Mouse (Mus musculus) forebrain, embryonic 15.5 days (tissue): ENCODE results near the gene Gpsm2. TPM values are rescaled to one million over a fixed set of nuclear protein-coding genes. Genes with fewer than 3 reads are reported as not detected.

ENCODE experiments used
- ATAC-seq: fragments of 200-750 bp; cut with Nextera tagmentation; replicated peaks from 2 replicates; pipeline ENCODE4 v1.8.0; 2017; ENCODE audit warnings: mild to moderate bottlenecking, moderate TSS enrichment, moderate library complexity
- H3K27ac ChIP-seq: fragments of 300-500 bp; sonication (generic); replicated peaks from 2 replicates; pipeline ENCODE4 v1.5.1; 2015; ENCODE audit warnings: mild to moderate bottlenecking, inconsistent platforms
- H3K27me3 ChIP-seq: fragments of 300-500 bp; sonication (generic); 2 replicates; pipeline ENCODE4 v1.6.1; 2015; ENCODE audit warnings: inconsistent platforms
- H3K36me3 ChIP-seq: fragments of 300-500 bp; sonication (generic); 2 replicates; pipeline ENCODE4 v1.6.1; 2015; ENCODE audit warnings: mild to moderate bottlenecking, inconsistent platforms
- H3K4me1 ChIP-seq: fragments of 300-500 bp; sonication (generic); 2 replicates; pipeline ENCODE4 v1.6.1; 2015; ENCODE audit warnings: inconsistent platforms
- H3K4me2 ChIP-seq: fragments of 300-500 bp; sonication (generic); replicated peaks from 2 replicates; pipeline ENCODE4 v1.6.1; 2015; ENCODE audit warnings: mild to moderate bottlenecking, inconsistent platforms
- H3K4me3 ChIP-seq: fragments of 300-500 bp; sonication (generic); 2 replicates; pipeline ENCODE4 v1.5.1; 2015; ENCODE audit warnings: mild to moderate bottlenecking, inconsistent platforms
- H3K9ac ChIP-seq: fragments of 300-500 bp; sonication (generic); replicated peaks from 2 replicates; pipeline ENCODE4 v1.6.1; 2015; ENCODE audit warnings: mild to moderate bottlenecking, inconsistent platforms
- H3K9me3 ChIP-seq: fragments of 300-500 bp; sonication (generic); 2 replicates; pipeline ENCODE4 v1.6.1; 2016; ENCODE audit warnings: inconsistent platforms
- WGBS: fragments of 180-500 bp; shearing (Covaris S2); methylation state at CpG from one replicate; pipeline ENCODE4 v1.1.7; 2015; ENCODE audit warnings: mixed read lengths; 5-methylcytosine and 5-hydroxymethylcytosine counted together
- polyA plus RNA-seq: library from polyadenylated mRNA; unstranded; fragments of >200 nt; fragmentation: Nextera tagmentation; extraction: Ambion mirVana; gene quantifications from 2 replicates; pipeline ENCODE4 v1.2.1, GENCODE M21; 2015

The Gpsm2 gene
- polyA plus RNA-seq, 1 experiment from 2014 or later, result 38.6 TPM

- H3K4me1 ChIP-seq, result no peaks in the 10 kb centered on the region
- H3K4me2 ChIP-seq, result no peak overlapping the region
- no peak overlapping the region for H3K4me3 ChIP-seq
- WGBS, result 94% methylated on average over 1 of the region's 1 CpGs
- ATAC-seq, result no peak
- no peak overlapping the region for H3K27ac ChIP-seq
- H3K9ac ChIP-seq, result no peak overlapping the region
- H3K9me3 ChIP-seq, result no peaks in the 10 kb centered on the region
- no peaks in the 10 kb centered on the region for H3K36me3 ChIP-seq
- no peaks in the 10 kb centered on the region for H3K27me3 ChIP-seq
Observed at GRCm38 (mm10) chr3:108756131-108756530, 34.0 kb upstream of the Gpsm2 start.

DNA sequence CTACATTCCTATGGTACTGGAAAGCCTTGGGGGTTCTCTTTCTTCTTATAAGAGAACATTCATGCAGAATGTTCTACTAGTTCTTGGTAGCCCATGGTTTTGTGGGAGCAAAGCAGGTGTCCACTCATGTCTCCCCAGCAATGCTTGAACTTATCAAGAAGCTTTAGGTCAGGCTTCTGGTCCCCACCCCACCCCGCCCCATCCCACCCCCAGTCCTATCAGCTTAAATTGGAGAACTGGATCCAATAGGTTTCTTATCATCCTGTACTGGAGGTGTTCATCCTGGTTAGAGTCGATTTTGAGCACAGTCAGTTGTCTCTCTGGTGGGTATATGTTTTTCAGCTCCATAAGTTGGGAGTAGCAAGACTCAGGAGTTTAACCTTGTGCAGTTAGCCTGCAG lies 33.4 kb upstream of the Gpsm2 start:
- H3K4me3 ChIP-seq, result no peak overlapping the region
- no peak for ATAC-seq
- H3K27me3 ChIP-seq, result no peaks in the 10 kb centered on the region
- no peaks in the 10 kb centered on the region for H3K36me3 ChIP-seq
- no peaks in the 10 kb centered on the region for H3K9me3 ChIP-seq
- H3K4me1 ChIP-seq, result no peaks in the 10 kb centered on the region
- 86% methylated on average over 2 of the region's 2 CpGs for WGBS
- no peak overlapping the region for H3K27ac ChIP-seq
- no peak overlapping the region for H3K4me2 ChIP-seq
- no peak overlapping the region for H3K9ac ChIP-seq

- ATAC-seq, result no peak
- no peaks in the 10 kb centered on the region for H3K27me3 ChIP-seq
- no peak overlapping the region for H3K4me2 ChIP-seq
- no peaks in the 10 kb centered on the region for H3K4me1 ChIP-seq
- 82% methylated on average over 1 of the region's 1 CpGs for WGBS
- H3K4me3 ChIP-seq, result no peak overlapping the region
- H3K36me3 ChIP-seq, result no peaks in the 10 kb centered on the region
- no peak overlapping the region for H3K27ac ChIP-seq
- H3K9me3 ChIP-seq, result no peaks in the 10 kb centered on the region
- no peak overlapping the region for H3K9ac ChIP-seq
Observed at GRCm38 (mm10) chr3:108754541-108754940, 32.4 kb upstream of the Gpsm2 start.

GRCm38 (mm10) chr3:108751691-108752090 lies 29.6 kb upstream of the Gpsm2 start:
- Histone ChIP-seq H3K4me1 (no peaks in the 10 kb centered on the region), H3K9ac (no peak overlapping the region), H3K9me3 (no peaks in the 10 kb centered on the region), H3K27ac (no peak overlapping the region), H3K27me3 (no peaks in the 10 kb centered on the region), H3K4me2 (no peak overlapping the region), H3K36me3 (no peaks in the 10 kb centered on the region), H3K4me3 (no peak overlapping the region)
- no peak for ATAC-seq
- 90% methylated on average over 6 of the region's 6 CpGs for WGBS

DNA sequence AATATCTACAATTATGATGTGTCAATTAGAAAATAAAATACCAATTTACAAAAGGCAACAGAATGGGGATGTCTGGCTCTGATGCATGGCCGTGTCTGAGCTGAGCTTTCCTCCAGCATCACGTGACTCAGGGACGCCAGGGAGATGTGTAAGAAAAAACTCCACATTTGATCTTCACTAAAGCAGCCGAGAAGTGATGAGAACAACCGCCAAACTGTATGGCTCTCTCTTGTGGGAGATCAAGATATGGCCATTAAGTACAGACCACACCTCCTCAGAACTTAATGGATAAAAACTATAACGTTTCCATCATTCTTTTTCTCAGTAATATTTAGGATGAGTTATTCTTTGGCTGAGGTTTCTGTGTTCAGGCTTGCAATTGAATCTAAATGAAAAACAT lies 29.0 kb upstream of the Gpsm2 start:
- H3K9ac ChIP-seq, result no peak overlapping the region
- no peak for ATAC-seq
- WGBS, result 81% methylated on average over 6 of the region's 6 CpGs
- no peaks in the 10 kb centered on the region for H3K36me3 ChIP-seq
- no peaks in the 10 kb centered on the region for H3K9me3 ChIP-seq
- no peaks in the 10 kb centered on the region for H3K4me1 ChIP-seq
- no peak overlapping the region for H3K4me3 ChIP-seq
- H3K4me2 ChIP-seq, result no peak overlapping the region
- no peaks in the 10 kb centered on the region for H3K27me3 ChIP-seq
- H3K27ac ChIP-seq, result no peak overlapping the region

DNA sequence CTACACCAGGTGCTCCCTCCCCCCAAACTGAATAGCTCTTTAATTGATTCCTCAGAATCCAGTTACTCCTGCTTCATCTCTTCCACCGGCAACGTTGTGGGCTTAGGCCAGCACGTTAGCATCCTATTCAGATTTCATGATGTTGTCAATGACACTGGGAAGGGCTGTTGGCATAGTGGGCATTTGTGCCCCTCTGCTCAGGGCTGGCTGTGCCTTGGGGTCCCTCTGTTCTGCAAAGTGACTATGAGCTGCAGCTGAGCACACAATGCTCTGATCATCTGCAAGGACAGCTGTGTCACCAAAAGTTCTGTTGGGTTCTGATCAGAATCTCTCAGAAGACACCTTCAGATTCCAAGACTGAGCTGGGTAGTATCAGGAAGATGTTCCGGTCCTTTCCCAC lies 22.0 kb upstream of the Gpsm2 start:
- no peaks in the 10 kb centered on the region for H3K27me3 ChIP-seq
- no peak overlapping the region for H3K9ac ChIP-seq
- H3K36me3 ChIP-seq, result no peaks in the 10 kb centered on the region
- H3K27ac ChIP-seq, result no peak overlapping the region
- H3K9me3 ChIP-seq, result no peaks in the 10 kb centered on the region
- no peaks in the 10 kb centered on the region for H3K4me1 ChIP-seq
- H3K4me2 ChIP-seq, result no peak overlapping the region
- 78% methylated on average over 4 of the region's 4 CpGs for WGBS
- H3K4me3 ChIP-seq, result no peak overlapping the region
- ATAC-seq, result no peak

GRCm38 (mm10) chr3:108739045-108739708 lies 17.1 kb upstream of the Gpsm2 start, which contains the start of gene Aknad1:
Aknad1 (plus strand) TSS chr3:108739658.
- ATAC-seq, result no peak
- no peak within 1 kb of the TSS for H3K4me2 ChIP-seq
- no peaks in the 10 kb centered on the region for H3K27me3 ChIP-seq
- no peak within 1 kb of the TSS for H3K4me3 ChIP-seq
- no peak within 1 kb of the TSS for H3K9ac ChIP-seq
- H3K36me3 ChIP-seq, result no peaks in the 10 kb centered on the region
- H3K27ac ChIP-seq, result no peak within 1 kb of the TSS
- no peaks in the 10 kb centered on the region for H3K4me1 ChIP-seq
- H3K9me3 ChIP-seq, result no peaks in the 10 kb centered on the region
- WGBS, result 75% methylated on average over 8 of the region's 8 CpGs

DNA sequence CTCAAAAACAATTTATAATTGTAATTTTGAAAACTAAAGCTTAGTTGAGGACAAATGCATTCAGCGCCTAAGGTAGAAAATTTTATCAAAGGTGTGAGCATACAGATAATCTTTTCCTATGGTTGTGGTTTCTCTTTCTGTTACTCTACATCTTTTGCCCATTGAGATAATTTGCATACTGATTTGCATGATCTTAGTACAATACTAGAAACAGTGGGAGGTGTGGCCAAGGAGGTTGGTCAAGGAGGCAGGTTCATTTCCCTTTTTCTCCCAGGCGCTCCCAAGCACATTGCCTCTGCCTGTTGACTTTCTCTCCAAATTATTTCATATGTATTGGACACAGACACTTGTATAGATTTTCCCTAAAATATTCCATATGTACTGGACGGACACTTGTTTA lies 15.7 kb upstream of the Gpsm2 start:
- WGBS, result 90% methylated on average over 3 of the region's 3 CpGs
- no peak overlapping the region for H3K27ac ChIP-seq
- H3K4me2 ChIP-seq, result no peak overlapping the region
- no peak for ATAC-seq
- H3K27me3 ChIP-seq, result no peaks in the 10 kb centered on the region
- H3K4me1 ChIP-seq, result no peaks in the 10 kb centered on the region
- H3K4me3 ChIP-seq, result no peak overlapping the region
- no peaks in the 10 kb centered on the region for H3K36me3 ChIP-seq
- H3K9ac ChIP-seq, result no peak overlapping the region
- no peaks in the 10 kb centered on the region for H3K9me3 ChIP-seq

GRCm38 (mm10) chr3:108730316-108730715 lies 8.2 kb upstream of the Gpsm2 start:
- no peaks in the 10 kb centered on the region for H3K9me3 ChIP-seq
- H3K36me3 ChIP-seq, result no peaks in the 10 kb centered on the region
- ATAC-seq, result no peak
- H3K9ac ChIP-seq, result no peak overlapping the region
- no peaks in the 10 kb centered on the region for H3K27me3 ChIP-seq
- H3K4me1 ChIP-seq, result no peaks in the 10 kb centered on the region
- WGBS, result 38% methylated on average over 12 of the region's 12 CpGs
- H3K27ac ChIP-seq, result no peak overlapping the region
- no peak overlapping the region for H3K4me3 ChIP-seq
- no peak overlapping the region for H3K4me2 ChIP-seq

DNA sequence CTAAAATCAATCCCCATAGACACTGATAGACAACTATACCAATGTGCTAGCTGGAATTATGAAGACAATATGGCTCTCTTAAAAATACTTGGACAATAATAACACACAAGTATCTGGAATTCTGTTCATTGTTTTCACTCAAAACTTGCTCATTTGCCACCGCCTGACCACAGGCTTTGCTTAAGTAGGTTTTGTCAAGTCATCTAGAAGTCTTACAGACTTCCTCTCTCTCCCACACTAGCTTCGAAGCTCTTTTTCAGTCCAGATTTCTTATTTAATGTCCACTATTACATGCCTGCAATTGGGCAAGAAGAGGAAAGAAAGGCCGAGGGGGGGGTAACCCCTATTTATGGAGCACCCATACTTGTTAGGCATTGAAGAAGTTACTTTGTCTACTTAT lies 5.7 kb upstream of the Gpsm2 start:
- no peak for ATAC-seq
- H3K4me1 ChIP-seq, result peaks cover 2% of the 10 kb centered on the region; the same call in 1 of the 2 replicates
- no peak overlapping the region for H3K9ac ChIP-seq
- no peak overlapping the region for H3K27ac ChIP-seq
- H3K27me3 ChIP-seq, result no peaks in the 10 kb centered on the region
- no peaks in the 10 kb centered on the region for H3K9me3 ChIP-seq
- H3K36me3 ChIP-seq, result no peaks in the 10 kb centered on the region
- WGBS, result 96% methylated on average over 3 of the region's 3 CpGs
- H3K4me2 ChIP-seq, result no peak overlapping the region
- H3K4me3 ChIP-seq, result no peak overlapping the region

DNA sequence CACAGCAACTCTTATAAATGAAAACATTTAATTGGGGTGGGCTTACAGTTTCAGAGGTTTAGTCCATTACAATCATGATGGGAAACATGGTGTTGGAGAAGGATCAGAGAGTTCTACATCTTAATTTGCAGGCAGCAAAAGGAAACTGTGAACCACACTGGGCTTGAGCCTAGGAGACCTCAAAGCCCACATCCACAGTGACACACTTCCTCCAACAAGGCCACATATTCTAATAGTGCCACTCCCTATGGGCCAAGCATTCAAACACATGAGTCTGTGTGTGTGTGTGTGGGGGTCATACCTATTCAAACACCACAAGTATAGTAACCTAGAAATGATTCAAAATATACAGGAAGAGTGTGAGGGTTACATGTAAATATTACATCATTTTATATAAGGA lies 5.2 kb upstream of the Gpsm2 start:
- Histone ChIP-seq H3K4me1 (peaks cover 5% of the 10 kb centered on the region; the same call in 1 of the 2 replicates), H3K27ac (no peak overlapping the region), H3K9ac (no peak overlapping the region), H3K9me3 (no peaks in the 10 kb centered on the region), H3K27me3 (no peaks in the 10 kb centered on the region), H3K4me2 (no peak overlapping the region), H3K36me3 (no peaks in the 10 kb centered on the region), H3K4me3 (no peak overlapping the region)
- ATAC-seq, result no peak

- Histone ChIP-seq H3K27me3 (no peaks in the 10 kb centered on the region), H3K36me3 (no peaks in the 10 kb centered on the region), H3K4me2 (no peak overlapping the region), H3K4me1 (peaks cover 5% of the 10 kb centered on the region; the same call in 1 of the 2 replicates), H3K9ac (no peak overlapping the region), H3K4me3 (no peak overlapping the region), H3K27ac (no peak overlapping the region), H3K9me3 (no peaks in the 10 kb centered on the region)
- no peak for ATAC-seq
- WGBS, result 91% methylated on average over 7 of the region's 7 CpGs
Observed at GRCm38 (mm10) chr3:108726413-108726812, 4.3 kb upstream of the Gpsm2 start.
